Comparison of ENCODE assay signal across 9 mouse cellular contexts in genomic region chr1:119348456-119349208, GRCm38 (mm10).
DNase-seq lines count a peak whose midpoint lies in the region; ATAC-seq and TF ChIP-seq lines count a peak whose summit lies in the region.
"Had no signal": no experiment of that assay in that cellular context is flagged by ENCODE, and none has a peak within 500 bp of the region (broad histone marks: within the 10 kb centered on the region; RNA-seq: fewer than 3 reads in every experiment).

No protein-coding gene starts in this region.

- H3K9ac ChIP-seq in lung, postnatal 0 days (replicated peaks; ENCODE audit: low read depth): no peak overlapping the region
- no peak overlapping the region for H3K9ac ChIP-seq in hindbrain, postnatal 0 days (replicated peaks; ENCODE audit: low read length)

- H3K36me3 ChIP-seq in lung, postnatal 0 days (ENCODE audit: insufficient read depth, low read length): no peaks in the 10 kb centered on the region
- no peaks in the 10 kb centered on the region for H3K36me3 ChIP-seq in hindbrain, postnatal 0 days (ENCODE audit: insufficient read depth, low read length)

- DNase-seq in gastrocnemius, adult 18-20 months (ENCODE audit: low spot score): peak; percentile 9
- DNase-seq in gastrocnemius, postnatal 10 days: no peak
- DNase-seq in lung, postnatal 0 days (ENCODE audit: low spot score): peak; percentile 6
- no peak for DNase-seq in lung, postnatal 14 days
- no peak for DNase-seq in hindbrain, postnatal 0 days (ENCODE audit: low spot score)
- DNase-seq in yolk sac, embryonic 10.5 days (ENCODE audit: low spot score): peak; percentile 6
- DNase-seq in urinary bladder, postnatal 4 days (ENCODE audit: low spot score in 2 of 2): no peak
- DNase-seq in cerebellum, postnatal 14 days: no peak
- DNase-seq: lung, adult 2 months had no signal

- H3K4me3 ChIP-seq in lung, postnatal 0 days (ENCODE audit: low read depth, low read length): no peak overlapping the region
- no peak overlapping the region for H3K4me3 ChIP-seq in hindbrain, postnatal 0 days (ENCODE audit: low read length)

- H3K27me3 ChIP-seq in lung, postnatal 0 days (replicated peaks; ENCODE audit: insufficient read depth, low read length): no peaks in the 10 kb centered on the region
- H3K27me3 ChIP-seq in hindbrain, postnatal 0 days (ENCODE audit: insufficient read depth, low read length): no peaks in the 10 kb centered on the region

- no peak overlapping the region for H3K4me2 ChIP-seq in lung, postnatal 0 days (replicated peaks; ENCODE audit: low read depth, low read length)
- H3K4me2 ChIP-seq in hindbrain, postnatal 0 days (ENCODE audit: low read depth, low read length): no peak overlapping the region

- H3K27ac ChIP-seq in lung, postnatal 0 days (ENCODE audit: low read length): no peak overlapping the region
- no peak overlapping the region for H3K27ac ChIP-seq in hindbrain, postnatal 0 days

- ATAC-seq in lung, postnatal 0 days: no peak
- ATAC-seq in hindbrain, postnatal 0 days: peak; percentile 43; the same call in 1 of the 2 replicates

- no peak for TF ChIP-seq EP300 in lung, postnatal 0 days (IDR thresholded peaks at IDR 0.05)

- H3K4me1 ChIP-seq in lung, postnatal 0 days (ENCODE audit: insufficient read depth, low read depth, low read length): no peaks in the 10 kb centered on the region
- no peaks in the 10 kb centered on the region for H3K4me1 ChIP-seq in hindbrain, postnatal 0 days (ENCODE audit: insufficient read depth, low read length)

- no peaks in the 10 kb centered on the region for H3K9me3 ChIP-seq in lung, postnatal 0 days (ENCODE audit: low read length)
- H3K9me3 ChIP-seq in hindbrain, postnatal 0 days (ENCODE audit: low read length): no peaks in the 10 kb centered on the region

- no peak for TF ChIP-seq CTCF in lung, postnatal 0 days (IDR thresholded peaks at IDR 0.05)
- no peak for TF ChIP-seq CTCF in hindbrain, postnatal 0 days (IDR thresholded peaks at IDR 0.05; ENCODE audit: low read depth)

- WGBS in lung, postnatal 0 days: 32% methylated on average over 18 of the region's 18 CpGs
- WGBS in hindbrain, postnatal 0 days: 29% methylated on average over 18 of the region's 18 CpGs

Comparison
In these comparisons a context has a peak if more than half of its experiments do, and no peak if none do; other contexts are left out.
1. DNase-seq: peak in gastrocnemius, adult 18-20 months (single experiment), lung, postnatal 0 days (single experiment) and yolk sac, embryonic 10.5 days (single experiment); none in gastrocnemius, postnatal 10 days (single experiment), lung, postnatal 14 days (single experiment), hindbrain, postnatal 0 days (single experiment), urinary bladder, postnatal 4 days (0 of 2) and cerebellum, postnatal 14 days (0 of 2).